Mouse (Mus musculus) frontal cortex, postnatal 36 days (tissue): ENCODE measurements around the gene Zfp964.
A peak's percentile ranks its signal among the peaks of the same experiment; 100 is the strongest.
"Not testable (repeated sequence)": the region's sequence is repeated elsewhere in the genome, so short reads cannot be mapped to it uniquely, and the experiment has no call there.

Experiments
- DNase-seq, 2 experiments: peaks; one replicate each; pipeline ENCODE4 v3.0.0; 2022; ENCODE audit warnings: low spot score in 2 of 2

The Zfp964 gene

GRCm38 (mm10) chr8:69654358-69654981, at the start of gene Zfp964:
Gene Zfp964 (plus strand): TSS chr8:69654479.
- peak; percentile 90 to 94 for DNase-seq

GRCm38 (mm10) chr8:69614687-69615086, 39.6 kb upstream of the Zfp964 start:
- no peak for DNase-seq

DNA sequence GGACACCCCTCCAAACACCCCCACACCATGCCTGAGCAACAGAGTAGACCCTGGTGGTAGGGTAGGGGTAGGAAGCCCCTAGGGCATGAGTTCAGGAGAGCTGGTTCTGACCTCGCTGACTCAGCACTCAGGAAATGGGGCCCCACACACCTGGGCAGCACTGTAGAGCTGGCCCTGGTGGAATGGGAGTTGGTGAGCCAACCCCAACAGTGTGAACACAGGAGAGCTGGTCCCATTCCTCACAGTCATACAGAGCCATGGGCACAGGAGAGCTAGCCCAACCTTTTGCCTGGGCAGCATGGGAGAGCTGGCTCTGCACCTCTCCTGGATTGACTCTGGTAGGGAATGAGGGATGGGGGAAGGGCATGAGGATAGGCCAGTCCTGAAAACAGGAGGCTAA, 36.2 kb upstream of the Zfp964 start:
- no peak for DNase-seq

DNA sequence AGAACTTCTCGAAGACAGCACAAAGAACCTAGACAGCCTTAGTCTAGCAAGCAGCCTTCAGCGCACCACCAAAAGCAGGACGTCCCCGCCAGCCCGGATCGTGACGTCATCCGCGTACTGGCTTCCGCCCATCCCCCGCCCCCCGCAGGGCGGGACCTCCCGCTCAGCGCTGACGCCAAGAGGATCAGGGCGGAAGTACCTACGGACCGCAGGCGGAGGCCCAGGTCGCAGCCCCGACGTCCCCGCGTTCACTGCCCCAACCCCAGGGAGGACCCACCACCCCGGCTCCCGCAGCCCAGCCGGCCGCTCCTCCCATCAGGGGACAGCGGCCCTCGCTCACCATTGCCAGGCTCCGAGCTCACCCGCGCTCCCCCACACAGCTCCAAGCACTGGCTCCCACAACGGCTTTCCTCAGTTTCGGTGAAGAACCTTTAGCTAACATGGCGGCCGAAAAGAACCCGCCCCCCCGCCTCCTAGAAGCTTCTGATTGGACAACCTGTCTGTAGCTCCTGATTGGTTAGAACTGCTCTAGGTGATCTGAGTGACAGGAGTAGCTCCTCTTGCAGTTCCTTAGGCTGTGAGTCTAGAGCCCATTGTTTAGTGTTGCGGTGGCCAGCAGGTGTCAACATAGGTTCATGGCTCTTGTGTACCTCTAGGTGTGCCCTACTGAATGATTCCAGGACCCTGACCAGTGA, 29.0 kb upstream of the Zfp964 start, which contains the start of gene Zfp868:
Zfp868 (minus strand) TSS at position 454 of the 695 bp plus-strand sequence.
- peak; percentile 97 for DNase-seq

GRCm38 (mm10) chr8:69653808-69654357, 396 bp upstream of the Zfp964 start:
- no peak for DNase-seq

DNA sequence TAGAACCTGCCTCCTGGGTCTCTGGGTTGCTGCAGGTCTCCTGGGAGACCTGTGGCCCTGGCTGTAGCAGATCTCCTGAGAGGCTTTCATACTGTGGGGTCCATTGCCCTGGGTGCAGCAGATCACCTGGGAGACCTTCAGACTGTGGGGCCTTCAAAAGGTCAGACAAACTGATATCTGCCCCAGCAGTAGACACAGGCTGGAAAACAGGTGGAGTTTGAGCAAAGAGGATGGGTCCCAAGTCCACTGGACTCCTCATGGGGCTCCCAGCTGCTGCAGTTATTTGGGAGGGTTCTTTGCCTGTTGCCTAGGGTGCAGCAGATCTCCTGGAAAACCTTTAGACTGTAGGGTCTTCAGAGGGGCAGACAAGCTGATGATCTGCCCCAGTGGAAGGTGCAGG, 7.0 kb downstream of the Zfp964 start:
- no peak for DNase-seq

- DNase-seq = not testable (repeated sequence)
Measured at GRCm38 (mm10) chr8:69665051-69665450, 10.8 kb downstream of the Zfp964 start.

DNA sequence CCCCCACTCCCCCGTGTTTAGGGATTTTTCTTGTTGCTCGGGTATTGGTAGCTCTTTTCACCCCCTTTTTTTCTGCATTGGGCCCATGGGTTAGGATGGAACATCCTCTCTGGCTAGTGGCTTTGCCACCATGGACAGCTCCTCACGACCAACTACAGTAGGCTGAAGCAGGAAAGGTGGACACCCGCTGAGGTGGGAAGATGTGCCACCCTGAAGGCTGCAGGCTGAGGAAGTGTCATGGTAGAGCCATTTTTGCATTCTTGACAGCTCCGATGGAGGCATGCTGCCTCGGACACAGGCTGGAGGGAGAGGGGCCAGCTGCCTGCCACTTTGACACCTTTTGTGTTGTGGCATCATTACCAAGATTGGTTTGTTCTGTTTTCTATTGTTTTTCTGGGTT, 47.5 kb downstream of the Zfp964 start:
- DNase-seq = no peak

DNA sequence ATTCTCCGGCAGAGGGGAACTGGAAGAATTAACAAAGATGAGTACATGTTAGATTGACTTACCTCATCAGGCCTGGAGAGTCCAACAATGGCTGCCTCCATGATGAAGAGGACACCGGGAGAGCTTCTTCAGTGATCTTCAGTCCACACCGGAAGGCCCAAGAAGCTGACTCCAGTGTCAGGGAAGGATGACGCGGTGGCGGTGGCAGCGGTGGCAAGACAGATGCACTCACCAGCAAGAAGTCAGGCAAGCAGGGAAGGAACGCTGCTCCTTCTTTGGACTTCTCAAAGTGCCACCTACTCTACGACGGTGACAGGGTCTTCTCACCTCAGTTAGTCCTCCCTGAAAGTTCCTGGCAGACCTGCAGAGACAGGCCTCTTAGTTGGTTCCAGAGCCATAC, 56.3 kb downstream of the Zfp964 start, which contains the start of gene Zfp869:
Zfp869 (minus strand) TSS at position 101 of the 400 bp plus-strand sequence.
- DNase-seq = not testable (repeated sequence)

DNA sequence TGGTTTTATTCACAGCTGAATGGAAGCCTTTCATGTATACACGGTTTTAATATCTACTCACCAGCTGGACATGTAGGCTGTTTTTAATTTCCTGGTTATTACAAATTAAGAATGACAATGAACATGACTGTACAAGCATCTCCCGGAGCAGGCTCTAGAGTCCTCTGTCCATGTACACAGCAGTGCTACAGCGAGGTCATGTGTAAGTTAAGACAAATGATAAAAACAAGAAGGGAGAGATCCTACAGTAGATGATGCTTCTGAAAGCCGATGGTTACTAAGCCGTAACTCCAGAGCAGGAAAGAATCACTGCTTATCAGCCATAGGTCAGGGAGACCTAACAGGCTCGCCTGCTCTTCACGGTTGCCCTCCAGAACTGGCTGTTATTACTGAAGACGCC, 59.2 kb downstream of the Zfp964 start:
- no peak for DNase-seq

- no peak for DNase-seq
Measured at GRCm38 (mm10) chr8:69715366-69715765, 61.1 kb downstream of the Zfp964 start.
